Mouse (Mus musculus) liver, adult 2 months (tissue): ENCODE results near the gene Cacna1c. TPM values are rescaled to one million over a fixed set of nuclear protein-coding genes. Genes with fewer than 3 reads are reported as not detected.

ENCODE experiments used
- DNase-seq: peaks from one replicate; pipeline ENCODE4 v3.0.0-alpha.2; 2011; ENCODE audit warnings: low read depth, low spot score; ENCODE audit errors: extremely low read depth
- H3K27ac ChIP-seq: fragments of 200-500 bp; replicated peaks from 2 replicates; pipeline ENCODE4 v1.5.1; 2012; ENCODE audit warnings: low read depth, mild to moderate bottlenecking, control low read depth, inconsistent platforms, low read length; ENCODE audit not compliant: insufficient read depth
- H3K27me3 ChIP-seq: fragments of 200-500 bp; 2 replicates; pipeline ENCODE4 v1.6.1; 2012; ENCODE audit warnings: mild to moderate bottlenecking, moderate library complexity, low read length, inconsistent platforms; ENCODE audit not compliant: control insufficient read depth, insufficient read depth
- H3K36me3 ChIP-seq: fragments of 200-500 bp; 2 replicates; pipeline ENCODE4 v1.6.1; 2012; ENCODE audit warnings: low read length, inconsistent platforms; ENCODE audit not compliant: control insufficient read depth, insufficient read depth
- H3K4me1 ChIP-seq: fragments of 200-500 bp; 2 replicates; pipeline ENCODE4 v1.6.1; 2011; ENCODE audit warnings: low read length; ENCODE audit not compliant: control insufficient read depth, insufficient read depth
- H3K4me3 ChIP-seq: fragments of 200-500 bp; 2 replicates; pipeline ENCODE4 v1.5.1; 2011; ENCODE audit warnings: low read depth, mild to moderate bottlenecking, control low read depth, low read length, moderate library complexity; ENCODE audit not compliant: insufficient read depth
- H3K79me2 ChIP-seq: fragments of 200-500 bp; 2 replicates; pipeline ENCODE4 v1.6.1; 2012; ENCODE audit warnings: inconsistent platforms, mild to moderate bottlenecking, low read length, moderate library complexity; ENCODE audit not compliant: control insufficient read depth, insufficient read depth
- H3K9ac ChIP-seq: fragments of 200-500 bp; 2 replicates; pipeline ENCODE4 v1.6.1; 2012; ENCODE audit warnings: low read depth, mild to moderate bottlenecking, control low read depth, inconsistent platforms, low read length
- CTCF ChIP-seq: fragments of 200-500 bp; IDR thresholded peaks from 2 replicates; pipeline ENCODE4 v1.5.1; 2011; ENCODE audit warnings: low read depth, low read length, control low read depth
- POLR2A ChIP-seq: fragments of 200-500 bp; IDR thresholded peaks from 2 replicates; pipeline ENCODE4 v1.6.1; 2011; ENCODE audit warnings: low read length, control low read depth; ENCODE audit not compliant: insufficient read depth; ENCODE audit errors: extremely low read depth
- WGBS: fragments of 180-500 bp; shearing (Covaris S2); methylation state at CpG from one replicate; pipeline ENCODE4 v1.1.7; 2018; 5-methylcytosine and 5-hydroxymethylcytosine counted together
- polyA plus RNA-seq: library from polyadenylated mRNA; depleted of rRNA; stranded (reverse); fragments of >200 nt; gene quantifications from 2 replicates; pipeline ENCODE4 v1.2.3, GENCODE M21; 2012
- total RNA-seq: library from RNA; depleted of rRNA; stranded (reverse); fragments of >200 nt; gene quantifications from 2 replicates; pipeline ENCODE4 v1.2.3, GENCODE M21; 2014

Gene Cacna1c
- total and polyA plus RNA-seq, 2 experiments: 0.09 to 0.18 TPM

- Histone ChIP-seq H3K27ac (no peak overlapping the region), H3K4me3 (no peak overlapping the region), H3K36me3 (no peaks in the 10 kb centered on the region), H3K4me1 (no peaks in the 10 kb centered on the region), H3K79me2 (no peaks in the 10 kb centered on the region), H3K27me3 (no peaks in the 10 kb centered on the region), H3K9ac (no peak overlapping the region)
- TF ChIP-seq CTCF (no peak), POLR2A (no peak)
- 83% methylated on average over 7 of the region's 7 CpGs for WGBS
- no peak for DNase-seq
These were observed 155.3 kb downstream of the Cacna1c start for GRCm38 (mm10) chr6:119040961-119041360.

DNA sequence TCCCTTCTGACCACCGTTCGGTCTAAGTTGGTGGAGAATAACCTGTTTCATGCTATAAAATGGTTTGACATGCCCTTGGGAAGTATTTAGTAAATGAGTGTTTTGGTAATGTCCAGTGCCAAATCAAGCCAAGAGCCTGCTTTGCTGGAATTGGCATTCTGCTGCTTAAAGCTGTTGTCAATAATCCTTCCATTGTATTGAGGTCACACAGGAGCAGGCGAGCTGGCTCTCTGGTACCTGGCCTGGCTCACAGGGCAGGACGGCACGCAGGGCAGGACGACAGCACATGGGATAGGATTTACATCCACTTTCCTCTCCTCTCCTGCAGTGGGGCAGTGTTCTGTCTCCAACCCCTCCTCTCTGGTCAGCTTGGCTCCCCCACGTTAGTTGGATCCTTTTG, 156.4 kb downstream of the Cacna1c start:
- H3K27me3 ChIP-seq: no peaks in the 10 kb centered on the region
- no peak for TF ChIP-seq CTCF
- no peak for TF ChIP-seq POLR2A

DNA sequence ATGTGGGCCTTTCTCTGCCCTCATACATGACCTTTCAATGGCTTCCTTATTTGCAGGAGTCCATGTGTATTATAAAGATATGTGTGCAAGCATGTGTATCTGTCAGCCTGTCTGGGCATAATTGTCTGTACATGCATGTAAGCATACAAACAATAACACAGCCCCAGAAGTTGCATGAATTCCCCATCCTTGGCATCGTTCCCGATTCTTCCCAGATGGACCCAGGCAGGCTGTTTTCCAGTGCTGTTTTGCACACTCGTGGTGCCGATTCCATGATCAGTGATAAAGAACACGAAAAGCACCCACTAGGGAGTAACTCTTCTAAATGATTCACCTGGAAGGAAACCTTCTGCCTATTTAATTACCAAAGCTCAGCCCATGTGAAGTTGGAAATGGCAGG, 156.9 kb downstream of the Cacna1c start:
- H3K79me2 ChIP-seq: no peaks in the 10 kb centered on the region
- no peaks in the 10 kb centered on the region for H3K27me3 ChIP-seq
- H3K4me3 ChIP-seq: no peak overlapping the region
- DNase-seq: no peak
- H3K4me1 ChIP-seq: no peaks in the 10 kb centered on the region
- H3K36me3 ChIP-seq: no peaks in the 10 kb centered on the region
- 88% methylated on average over 5 of the region's 5 CpGs for WGBS
- no peak for TF ChIP-seq POLR2A
- no peak for TF ChIP-seq CTCF
- H3K9ac ChIP-seq: no peak overlapping the region
- no peak overlapping the region for H3K27ac ChIP-seq

More for the DNA sequence above, 156.4 kb downstream of the Cacna1c start:
- no peaks in the 10 kb centered on the region for H3K4me1 ChIP-seq
- no peaks in the 10 kb centered on the region for H3K79me2 ChIP-seq
- WGBS: 89% methylated on average over 7 of the region's 7 CpGs
- H3K36me3 ChIP-seq: no peaks in the 10 kb centered on the region
- H3K9ac ChIP-seq: no peak overlapping the region
- H3K4me3 ChIP-seq: no peak overlapping the region
- no peak overlapping the region for H3K27ac ChIP-seq
- no peak for DNase-seq

DNA sequence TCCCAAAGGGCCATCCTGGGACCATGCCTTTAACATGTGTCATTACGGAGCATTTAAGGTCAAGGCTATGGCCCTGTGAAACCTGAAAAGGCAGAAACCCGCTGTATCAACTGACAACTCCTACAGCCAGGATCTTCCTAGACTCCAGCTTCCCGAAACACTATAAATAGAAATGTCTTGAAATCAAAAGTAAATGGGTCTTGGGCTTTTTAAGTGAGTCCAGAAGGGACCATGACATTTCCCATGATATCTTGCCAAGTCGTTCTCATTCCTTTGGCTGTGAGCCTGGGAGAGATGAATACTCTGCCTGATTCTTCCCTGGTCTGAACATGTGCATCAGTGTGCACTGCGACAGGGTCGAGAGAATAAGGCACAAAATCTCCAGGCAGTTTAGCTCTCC, 158.4 kb downstream of the Cacna1c start:
- TF ChIP-seq POLR2A (no peak), CTCF (no peak)
- peak; percentile 24 for DNase-seq
- Histone ChIP-seq H3K79me2 (no peaks in the 10 kb centered on the region), H3K27ac (no peak overlapping the region), H3K9ac (no peak overlapping the region), H3K4me3 (no peak overlapping the region), H3K27me3 (no peaks in the 10 kb centered on the region), H3K36me3 (no peaks in the 10 kb centered on the region), H3K4me1 (no peaks in the 10 kb centered on the region)
- 80% methylated on average over 6 of the region's 6 CpGs for WGBS

DNA sequence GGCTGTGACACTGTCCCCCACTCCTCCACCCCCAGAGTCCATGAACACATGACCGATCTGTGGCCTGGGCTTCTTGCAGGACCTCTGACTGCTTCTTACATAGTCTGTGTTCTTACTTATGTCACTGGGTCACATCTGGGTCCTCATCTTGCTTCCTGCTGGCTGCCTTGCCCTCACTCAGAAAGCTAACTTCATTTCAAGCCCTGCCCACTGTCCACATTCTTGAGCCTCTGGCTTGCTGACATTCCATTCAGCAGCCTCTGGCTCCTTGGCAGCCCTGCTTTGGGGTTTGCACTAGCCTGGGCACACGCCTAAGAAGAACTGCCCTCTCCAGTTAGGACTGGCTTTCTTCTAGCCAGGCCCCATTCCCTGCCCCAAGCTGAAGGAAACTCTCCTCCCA, 159.2 kb downstream of the Cacna1c start:
- peak; percentile 18 for DNase-seq
- Histone ChIP-seq H3K9ac (no peak overlapping the region), H3K36me3 (no peaks in the 10 kb centered on the region), H3K4me3 (no peak overlapping the region), H3K4me1 (no peaks in the 10 kb centered on the region), H3K79me2 (no peaks in the 10 kb centered on the region), H3K27ac (no peak overlapping the region), H3K27me3 (no peaks in the 10 kb centered on the region)
- WGBS: 84% methylated on average over 2 of the region's 2 CpGs
- no peak for TF ChIP-seq POLR2A
- TF ChIP-seq CTCF: no peak

DNA sequence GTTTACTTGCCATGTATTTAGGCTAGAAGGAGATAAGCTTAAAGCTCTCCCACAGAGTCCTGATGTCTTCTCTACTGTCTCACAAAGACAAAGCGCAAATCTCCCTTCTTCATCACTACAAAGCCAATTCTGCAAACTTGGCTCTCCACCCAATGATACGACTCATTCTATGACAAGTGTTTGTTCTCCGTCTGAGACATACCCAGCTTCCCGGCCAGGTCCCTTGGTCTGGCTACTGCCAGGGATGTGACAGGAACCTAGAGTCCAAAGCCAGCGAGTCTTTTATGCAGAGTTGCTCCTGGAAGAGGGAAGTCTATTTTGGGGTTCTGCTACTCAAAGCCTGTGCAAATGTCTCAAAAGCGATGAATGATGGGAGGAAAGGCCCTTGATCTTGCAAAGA, 160.9 kb downstream of the Cacna1c start:
- DNase-seq: no peak
- 88% methylated on average over 6 of the region's 6 CpGs for WGBS
- Histone ChIP-seq H3K27me3 (no peaks in the 10 kb centered on the region), H3K4me1 (no peaks in the 10 kb centered on the region), H3K36me3 (no peaks in the 10 kb centered on the region), H3K79me2 (no peaks in the 10 kb centered on the region), H3K4me3 (no peak overlapping the region), H3K9ac (no peak overlapping the region), H3K27ac (no peak overlapping the region)
- no peak for TF ChIP-seq CTCF
- TF ChIP-seq POLR2A: no peak
